Mouse (Mus musculus) kidney, embryonic 14.5 days (tissue): Measurements from ENCODE around the gene 9230112D13Rik. TPM values are rescaled to one million over a fixed set of nuclear protein-coding genes. Genes with fewer than 3 reads are reported as not detected.
A peak's percentile ranks its signal among the peaks of the same experiment; 100 is the strongest.

Source experiments
- ATAC-seq: fragments of 200-750 bp; cut with Nextera tagmentation; 2 replicates; pipeline ENCODE4 v1.8.0; 2017; ENCODE audit warnings: moderate number of reproducible peaks, mild to moderate bottlenecking, moderate TSS enrichment, moderate library complexity; ENCODE audit not compliant: low FRiP score, low TSS enrichment
- H3K27ac ChIP-seq: fragments of 300-500 bp; sonication (generic); 2 replicates; pipeline ENCODE4 v1.5.1; 2014; ENCODE audit warnings: low read depth, mild to moderate bottlenecking, low read length, moderate library complexity, mixed read lengths
- H3K27me3 ChIP-seq: fragments of 300-500 bp; sonication (generic); 2 replicates; pipeline ENCODE4 v1.6.1; 2014; ENCODE audit warnings: mild to moderate bottlenecking, low read length; ENCODE audit not compliant: control insufficient read depth, insufficient read depth
- H3K36me3 ChIP-seq: fragments of 300-500 bp; sonication (generic); 2 replicates; pipeline ENCODE4 v1.6.1; 2014; ENCODE audit warnings: low read length, mixed read lengths; ENCODE audit not compliant: control insufficient read depth, insufficient read depth
- H3K4me1 ChIP-seq: fragments of 300-500 bp; sonication (generic); 2 replicates; pipeline ENCODE4 v1.6.1; 2014; ENCODE audit warnings: low read length, mixed read lengths; ENCODE audit not compliant: control insufficient read depth, insufficient read depth
- H3K4me2 ChIP-seq: fragments of 300-500 bp; sonication (generic); replicated peaks from 2 replicates; pipeline ENCODE4 v1.6.1; 2014; ENCODE audit warnings: low read depth, mild to moderate bottlenecking, low read length
- H3K4me3 ChIP-seq: fragments of 300-500 bp; sonication (generic); 2 replicates; pipeline ENCODE4 v1.5.1; 2014; ENCODE audit warnings: mild to moderate bottlenecking, low read length
- H3K9ac ChIP-seq: fragments of 300-500 bp; sonication (generic); 2 replicates; pipeline ENCODE4 v1.6.1; 2014; ENCODE audit warnings: low read depth, mild to moderate bottlenecking, low read length, moderate library complexity
- H3K9me3 ChIP-seq: fragments of 300-500 bp; sonication (generic); 2 replicates; pipeline ENCODE4 v1.6.1; 2016; ENCODE audit warnings: low read length; ENCODE audit not compliant: control insufficient read depth
- WGBS: fragments of 180-500 bp; shearing (Covaris S2); extraction: QIAGEN DNeasy Blood & Tissue Kit; methylation state at CpG from one replicate; pipeline ENCODE4 v1.1.7; 2014; 5-methylcytosine and 5-hydroxymethylcytosine counted together
- polyA plus RNA-seq: library from polyadenylated mRNA; unstranded; fragments of >200 nt; fragmentation: Nextera tagmentation; extraction: Ambion mirVana; gene quantifications from 2 replicates; pipeline ENCODE4 v1.2.1, GENCODE M21; 2014

The 9230112D13Rik gene
- polyA plus RNA-seq, 1 experiment from 2014 or later: not detected

DNA sequence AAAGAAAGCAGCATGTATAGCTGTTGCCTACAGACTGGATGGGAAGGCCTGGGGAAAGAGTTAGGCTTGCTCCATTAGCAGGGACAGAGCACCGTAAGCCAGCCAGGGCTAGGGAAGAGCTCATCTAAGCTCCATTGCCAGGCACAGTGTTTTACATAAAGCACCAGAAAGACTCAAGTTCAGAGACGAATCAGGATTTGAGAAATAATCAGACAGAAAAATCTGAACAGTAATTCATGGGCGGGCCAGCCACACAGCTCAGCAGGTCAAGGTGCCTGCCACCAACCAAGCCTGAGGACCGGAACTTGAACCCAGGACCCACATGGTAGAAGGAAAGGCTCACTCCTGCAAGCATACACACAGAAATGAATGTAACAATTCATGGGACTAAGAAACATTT, 22.9 kb downstream of the 9230112D13Rik start:
- Histone ChIP-seq H3K9ac (no peak overlapping the region), H3K27me3 (no peaks in the 10 kb centered on the region), H3K4me2 (peak overlapping the region; percentile 58), H3K4me3 (peak overlapping the region; percentile 94; the same call in 1 of the 2 replicates), H3K36me3 (no peaks in the 10 kb centered on the region), H3K9me3 (no peaks in the 10 kb centered on the region), H3K4me1 (peaks cover 10% of the 10 kb centered on the region; the same call in 1 of the 2 replicates), H3K27ac (no peak overlapping the region)
- WGBS: 61% methylated on average over 4 of the region's 4 CpGs
- no peak for ATAC-seq

- Histone ChIP-seq H3K4me1 (peaks cover 10% of the 10 kb centered on the region; the same call in 1 of the 2 replicates), H3K27ac (no peak overlapping the region), H3K4me3 (no peak overlapping the region), H3K9ac (no peak overlapping the region), H3K9me3 (no peaks in the 10 kb centered on the region), H3K4me2 (no peak overlapping the region), H3K36me3 (no peaks in the 10 kb centered on the region), H3K27me3 (no peaks in the 10 kb centered on the region)
- 67% methylated on average over 3 of the region's 3 CpGs for WGBS
- no peak for ATAC-seq
Measured at GRCm38 (mm10) chr14:34497346-34497745, 25.3 kb downstream of the 9230112D13Rik start.

- no peak overlapping the region for H3K4me3 ChIP-seq
- no peak overlapping the region for H3K27ac ChIP-seq
- H3K27me3 ChIP-seq: no peaks in the 10 kb centered on the region
- no peaks in the 10 kb centered on the region for H3K36me3 ChIP-seq
- no peak overlapping the region for H3K9ac ChIP-seq
- 85% methylated on average over 3 of the region's 3 CpGs for WGBS
- ATAC-seq: no peak
- H3K4me2 ChIP-seq: no peak overlapping the region
- H3K4me1 ChIP-seq: peaks cover 10% of the 10 kb centered on the region; the same call in 1 of the 2 replicates
- no peaks in the 10 kb centered on the region for H3K9me3 ChIP-seq
Measured at GRCm38 (mm10) chr14:34493682-34494081, 28.9 kb downstream of the 9230112D13Rik start.

GRCm38 (mm10) chr14:34492688-34493087, 29.9 kb downstream of the 9230112D13Rik start:
- Histone ChIP-seq H3K4me1 (peaks cover 11% of the 10 kb centered on the region; the same call in 1 of the 2 replicates), H3K4me2 (no peak overlapping the region), H3K27me3 (no peaks in the 10 kb centered on the region), H3K9ac (no peak overlapping the region), H3K4me3 (no peak overlapping the region), H3K9me3 (no peaks in the 10 kb centered on the region), H3K36me3 (no peaks in the 10 kb centered on the region), H3K27ac (no peak overlapping the region)
- WGBS: 85% methylated on average over 2 of the region's 2 CpGs
- ATAC-seq: no peak

- H3K36me3 ChIP-seq: no peaks in the 10 kb centered on the region
Measured at GRCm38 (mm10) chr14:34490965-34491364, 31.6 kb downstream of the 9230112D13Rik start.

GRCm38 (mm10) chr14:34489928-34490327, 32.7 kb downstream of the 9230112D13Rik start:
- Histone ChIP-seq H3K9me3 (no peaks in the 10 kb centered on the region), H3K9ac (no peak overlapping the region), H3K27ac (no peak overlapping the region), H3K4me2 (no peak overlapping the region), H3K4me3 (no peak overlapping the region), H3K27me3 (no peaks in the 10 kb centered on the region), H3K36me3 (no peaks in the 10 kb centered on the region), H3K4me1 (peaks cover 11% of the 10 kb centered on the region; the same call in 1 of the 2 replicates)
- WGBS: 77% methylated on average over 2 of the region's 2 CpGs
- no peak for ATAC-seq

More at GRCm38 (mm10) chr14:34490965-34491364, 31.6 kb downstream of the 9230112D13Rik start:
- no peaks in the 10 kb centered on the region for H3K27me3 ChIP-seq
- H3K27ac ChIP-seq: no peak overlapping the region
- 54% methylated on average over 1 of the region's 1 CpGs for WGBS
- no peak overlapping the region for H3K4me2 ChIP-seq
- peaks cover 11% of the 10 kb centered on the region; the same call in 1 of the 2 replicates for H3K4me1 ChIP-seq
- no peaks in the 10 kb centered on the region for H3K9me3 ChIP-seq
- ATAC-seq: no peak
- no peak overlapping the region for H3K9ac ChIP-seq
- no peak overlapping the region for H3K4me3 ChIP-seq

DNA sequence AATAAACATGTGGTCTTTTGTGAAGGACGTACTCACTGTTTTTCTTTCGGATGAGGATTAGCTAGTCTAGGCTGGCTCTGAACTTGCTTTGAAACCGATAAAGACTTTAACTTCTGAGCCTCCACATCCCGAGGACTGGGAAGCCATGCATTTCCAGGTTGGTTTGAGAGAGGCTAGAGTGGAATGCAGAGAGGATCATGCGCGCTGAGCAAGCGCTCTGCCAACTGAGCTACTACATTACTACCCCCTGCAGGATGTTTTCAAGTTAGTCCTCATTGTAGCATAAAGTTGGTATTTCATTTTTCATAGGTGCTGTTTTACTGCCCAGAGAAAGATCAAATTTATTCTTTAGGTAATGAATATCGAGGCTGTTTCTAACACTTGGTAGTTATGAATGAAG, 36.4 kb downstream of the 9230112D13Rik start:
- no peak overlapping the region for H3K9ac ChIP-seq
- H3K36me3 ChIP-seq: no peaks in the 10 kb centered on the region
- ATAC-seq: no peak
- no peaks in the 10 kb centered on the region for H3K27me3 ChIP-seq
- H3K4me2 ChIP-seq: no peak overlapping the region
- H3K9me3 ChIP-seq: no peaks in the 10 kb centered on the region
- WGBS: 75% methylated on average over 8 of the region's 8 CpGs
- no peak overlapping the region for H3K27ac ChIP-seq
- H3K4me3 ChIP-seq: no peak overlapping the region
- peaks cover 11% of the 10 kb centered on the region; the same call in 1 of the 2 replicates for H3K4me1 ChIP-seq

DNA sequence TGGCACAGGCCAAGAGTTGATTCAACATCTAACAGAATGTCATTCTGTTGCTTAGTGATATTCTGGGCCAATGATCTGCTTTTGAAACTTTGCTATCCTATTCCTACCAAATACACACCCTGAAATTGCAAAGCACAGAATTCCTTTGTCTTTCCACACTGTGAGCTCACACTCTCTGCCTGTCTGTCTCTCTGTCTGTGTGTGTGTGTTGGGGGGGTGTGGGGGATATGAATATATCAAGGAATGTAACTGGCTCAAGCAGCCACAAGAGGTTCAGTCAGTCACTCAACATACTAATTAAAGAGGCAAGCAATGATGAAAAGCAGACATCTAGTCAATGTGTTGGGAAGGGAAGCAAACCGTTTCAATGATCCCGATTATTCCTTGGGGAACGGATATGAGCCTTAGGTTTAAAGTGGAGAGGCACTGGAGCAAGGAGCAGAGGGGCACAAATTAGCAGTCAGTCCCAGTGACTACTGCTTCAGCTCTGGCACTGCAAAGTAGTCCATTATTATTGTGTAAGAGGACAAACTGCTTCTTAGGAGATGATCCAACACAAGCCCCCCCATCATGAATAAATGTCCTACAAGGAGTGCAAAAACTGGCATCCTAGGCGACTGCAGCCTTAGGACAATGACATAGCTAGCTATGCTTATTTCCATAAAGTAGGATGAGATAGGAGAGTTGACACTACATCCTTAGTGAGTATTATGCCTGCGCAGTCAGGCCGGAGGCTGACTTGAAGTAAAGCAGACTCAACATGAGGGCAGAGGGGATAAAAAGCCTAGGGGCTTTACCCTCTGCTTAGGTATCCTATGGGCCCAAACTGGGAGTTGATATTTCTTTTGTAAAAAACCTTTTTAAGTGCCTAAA, 38.9 kb downstream of the 9230112D13Rik start:
- no peaks in the 10 kb centered on the region for H3K9me3 ChIP-seq
- no peaks in the 10 kb centered on the region for H3K27me3 ChIP-seq
- WGBS: 73% methylated on average over 6 of the region's 6 CpGs
- no peak overlapping the region for H3K4me2 ChIP-seq
- no peak overlapping the region for H3K9ac ChIP-seq
- no peak for ATAC-seq
- H3K36me3 ChIP-seq: no peaks in the 10 kb centered on the region
- no peak overlapping the region for H3K27ac ChIP-seq
- peaks cover under 1% of the 10 kb centered on the region; the same call in 1 of the 2 replicates for H3K4me1 ChIP-seq
- H3K4me3 ChIP-seq: no peak overlapping the region

GRCm38 (mm10) chr14:34471591-34471990, 51.0 kb downstream of the 9230112D13Rik start:
- H3K4me1 ChIP-seq: no peaks in the 10 kb centered on the region
- no peak overlapping the region for H3K9ac ChIP-seq
- H3K9me3 ChIP-seq: no peaks in the 10 kb centered on the region
- ATAC-seq: no peak
- H3K36me3 ChIP-seq: no peaks in the 10 kb centered on the region
- H3K27ac ChIP-seq: no peak overlapping the region
- H3K27me3 ChIP-seq: no peaks in the 10 kb centered on the region
- no peak overlapping the region for H3K4me2 ChIP-seq
- no peak overlapping the region for H3K4me3 ChIP-seq
